Mouse (Mus musculus) CH12.LX (cell line): Measurements from ENCODE around the gene R3hdm2. TPM values are rescaled to one million over a fixed set of nuclear protein-coding genes. Genes with fewer than 3 reads are reported as not detected.

Experiments
- DNase-seq: peaks from one replicate; pipeline ENCODE4 v3.0.0-alpha.2; 2013; ENCODE audit errors: extremely low read depth
- H3K27ac ChIP-seq: 2 replicates; pipeline ENCODE4 v1.5.1; 2012; ENCODE audit warnings: low read depth, mild to moderate bottlenecking, control low read depth, moderate library complexity; ENCODE audit not compliant: insufficient read depth
- H3K27me3 ChIP-seq: replicated peaks from 2 replicates; pipeline ENCODE3; 2012; ENCODE audit warnings: inconsistent platforms
- H3K36me3 ChIP-seq, 2 experiments: replicated peaks in 1 of 2; 2 replicates each; pipeline versions ENCODE3 to v1.6.1; 2012; ENCODE audit warnings: inconsistent platforms in 1 of 2, low read length in 1 of 2, mild to moderate bottlenecking in 1 of 2, mixed read lengths in 1 of 2, moderate library complexity in 1 of 2; ENCODE audit not compliant: control insufficient read depth in 1 of 2, insufficient read depth in 1 of 2
- H3K4me1 ChIP-seq, 2 experiments: 2 replicates each; pipeline ENCODE4 v1.6.1; 2012; ENCODE audit warnings: inconsistent platforms in 1 of 2, moderate library complexity in 1 of 2; ENCODE audit not compliant: insufficient read depth in 2 of 2, control insufficient read depth in 1 of 2
- H3K4me2 ChIP-seq: 2 replicates; pipeline ENCODE4 v1.6.1; 2012; ENCODE audit warnings: low read depth, mild to moderate bottlenecking, control low read depth; ENCODE audit not compliant: poor library complexity, insufficient read depth, severe bottlenecking
- H3K4me3 ChIP-seq, 3 experiments: fragments of 150-350 bp in 1 of 3; sonication (generic) in 1 of 3; replicated peaks in 1 of 3; 2 replicates each; pipeline versions ENCODE3 to v1.5.1; 2011 to 2012; ENCODE audit warnings: low read depth in 2 of 3, low read length in 2 of 3, mild to moderate bottlenecking in 2 of 3, moderate library complexity in 2 of 3, control low read depth in 1 of 3, improper control_type of control experiment in 1 of 3, inconsistent platforms in 1 of 3, mixed read lengths in 1 of 3; ENCODE audit not compliant: poor library complexity in 1 of 3
- H3K79me2 ChIP-seq: replicated peaks from 2 replicates; pipeline ENCODE4 v1.6.1; 2012; ENCODE audit warnings: mild to moderate bottlenecking, moderate library complexity; ENCODE audit not compliant: control insufficient read depth, poor library complexity, insufficient read depth, severe bottlenecking; ENCODE audit errors: extremely low read depth
- H3K9ac ChIP-seq: 2 replicates; pipeline ENCODE4 v1.6.1; 2012; ENCODE audit warnings: low read depth, mild to moderate bottlenecking, control low read depth, moderate library complexity; ENCODE audit not compliant: insufficient read depth
- H3K9me3 ChIP-seq: replicated peaks from 2 replicates; pipeline ENCODE3; 2012; ENCODE audit warnings: low read length, inconsistent platforms, mixed read lengths
- BHLHE40 ChIP-seq: IDR thresholded peaks from 2 replicates; pipeline ENCODE4 v1.6.1; 2011; ENCODE audit warnings: mild to moderate bottlenecking, low read depth, low read length, improper control_type of control experiment
- CHD1 ChIP-seq: IDR thresholded peaks from 2 replicates; pipeline ENCODE4 v1.6.1; 2012; ENCODE audit warnings: low read depth, low read length, improper control_type of control experiment, inconsistent platforms
- CTCF ChIP-seq, 2 experiments: IDR thresholded peaks in 1 of 2; conservative IDR thresholded peaks in 1 of 2; 2 replicates each; pipeline ENCODE4 v1.5.1; 2011 to 2012; ENCODE audit warnings: low read depth in 2 of 2, low read length in 2 of 2, improper control_type of control experiment in 1 of 2, inconsistent platforms in 1 of 2, mild to moderate bottlenecking in 1 of 2, moderate library complexity in 1 of 2
- E2F4 ChIP-seq: IDR thresholded peaks from 2 replicates; pipeline ENCODE4 v1.6.1; 2011; ENCODE audit warnings: low read depth, low read length, improper control_type of control experiment; ENCODE audit not compliant: insufficient replicate concordance
- ETS1 ChIP-seq: conservative IDR thresholded peaks from 2 replicates; pipeline ENCODE4 v1.6.1; 2012; ENCODE audit warnings: low read depth, mild to moderate bottlenecking, inconsistent platforms, low read length, improper control_type of control experiment, moderate library complexity
- GABPA ChIP-seq: IDR thresholded peaks from 2 replicates; pipeline ENCODE4 v1.6.1; 2012; ENCODE audit warnings: low read depth, low read length, improper control_type of control experiment, inconsistent platforms; ENCODE audit not compliant: insufficient replicate concordance
- HCFC1 ChIP-seq: IDR thresholded peaks from 2 replicates; pipeline ENCODE4 v1.6.1; 2012; ENCODE audit warnings: low read depth, mild to moderate bottlenecking, inconsistent platforms, low read length, improper control_type of control experiment
- JUN ChIP-seq: IDR thresholded peaks from 2 replicates; pipeline ENCODE4 v1.6.1; 2011; ENCODE audit warnings: low read depth, mild to moderate bottlenecking, low read length, improper control_type of control experiment, moderate library complexity; ENCODE audit not compliant: insufficient read depth
- JUND ChIP-seq: conservative IDR thresholded peaks from 2 replicates; pipeline ENCODE4 v1.6.1; 2011; ENCODE audit warnings: low read depth, low read length, improper control_type of control experiment
- KAT2A ChIP-seq: IDR thresholded peaks from 2 replicates; pipeline ENCODE4 v1.6.1; 2012; ENCODE audit warnings: low read length, improper control_type of control experiment, inconsistent platforms; ENCODE audit not compliant: insufficient replicate concordance
- MAFK ChIP-seq: IDR thresholded peaks from 2 replicates; pipeline ENCODE4 v1.6.1; 2011; ENCODE audit warnings: low read length, improper control_type of control experiment; ENCODE audit not compliant: insufficient replicate concordance
- MAZ ChIP-seq: IDR thresholded peaks from 2 replicates; pipeline ENCODE4 v1.6.1; 2012; ENCODE audit warnings: low read depth, mild to moderate bottlenecking, inconsistent platforms, low read length, improper control_type of control experiment, moderate library complexity
- MXI1 ChIP-seq: IDR thresholded peaks from 2 replicates; pipeline ENCODE4 v1.6.1; 2011; ENCODE audit warnings: mild to moderate bottlenecking, low read depth, low read length, improper control_type of control experiment
- MYC ChIP-seq: IDR thresholded peaks from 2 replicates; pipeline ENCODE4 v1.6.1; 2011; ENCODE audit warnings: low read depth, mild to moderate bottlenecking, improper control_type of control experiment, low read length
- NELFE ChIP-seq: IDR thresholded peaks from 2 replicates; pipeline ENCODE4 v1.6.1; 2011; ENCODE audit warnings: low read depth, low read length, improper control_type of control experiment
- POLR2A ChIP-seq: IDR thresholded peaks from 2 replicates; pipeline ENCODE4 v1.6.1; 2011; ENCODE audit warnings: low read depth, mild to moderate bottlenecking, improper control_type of control experiment, low read length
- POLR2AphosphoS2 ChIP-seq: IDR thresholded peaks from 2 replicates; pipeline ENCODE4 v1.6.1; 2011; ENCODE audit warnings: low read depth, low read length, improper control_type of control experiment
- RAD21 ChIP-seq: IDR thresholded peaks from 2 replicates; pipeline ENCODE4 v1.6.1; 2011; ENCODE audit warnings: low read depth, mild to moderate bottlenecking, low read length, improper control_type of control experiment, moderate library complexity
- RCOR1 ChIP-seq: conservative IDR thresholded peaks from 2 replicates; pipeline ENCODE4 v1.6.1; 2012; ENCODE audit warnings: low read depth, mild to moderate bottlenecking, inconsistent platforms, low read length, improper control_type of control experiment
- TBP ChIP-seq: conservative IDR thresholded peaks from 2 replicates; pipeline ENCODE4 v1.6.1; 2011; ENCODE audit warnings: low read depth, low read length, improper control_type of control experiment
- TCF12 ChIP-seq: IDR thresholded peaks from 2 replicates; pipeline ENCODE4 v1.6.1; 2014; ENCODE audit warnings: low read depth, mild to moderate bottlenecking, inconsistent platforms, low read length, improper control_type of control experiment
- ZKSCAN1 ChIP-seq: IDR thresholded peaks from 2 replicates; pipeline ENCODE4 v1.6.1; 2012; ENCODE audit warnings: low read depth, inconsistent platforms, low read length, improper control_type of control experiment, borderline replicate concordance
- ZMIZ1 ChIP-seq: IDR thresholded peaks from 2 replicates; pipeline ENCODE4 v1.6.1; 2012; ENCODE audit warnings: low read depth, mild to moderate bottlenecking, inconsistent platforms, low read length, improper control_type of control experiment
- dilution Hi-C: fragments of 300-500 bp; cut with MboI; formaldehyde crosslinking; loops from 2 replicates; pipeline ENCODE4 v1.14.3; 2020; ENCODE audit warnings: low sequenced_read_pairs; ENCODE audit not compliant: extremely low pct_unique_long_range_greater_than_20kb, extremely low pct_ligation_motif_present
- in situ Hi-C: fragments of 300-500 bp; cut with MboI; formaldehyde crosslinking; loops from 3 replicates; pipeline ENCODE4 v1.14.3; 2019; ENCODE audit warnings: low sequenced_read_pairs, low pct_ligation_motif_present, low pct_unique_long_range_greater_than_20kb, mixed read lengths
- polyA plus RNA-seq: library from polyadenylated mRNA; unstranded; fragments of >175 nt; gene quantifications from 2 replicates; pipeline ENCODE4 v1.2.1, GENCODE M21; 2012; ENCODE audit warnings: low read depth; ENCODE audit not compliant: insufficient read length
- total RNA-seq, 2 experiments: library from RNA; depleted of rRNA; stranded (reverse); fragments of 300-350 nt in 1 of 2; fragments of >200 nt in 1 of 2; gene quantifications; 2 replicates each; pipeline ENCODE4 v1.2.3; 2012 to 2014

R3hdm2 gene
- total and polyA plus RNA-seq, 3 experiments: 7.0 to 23.6 (median 8.7) TPM

DNA sequence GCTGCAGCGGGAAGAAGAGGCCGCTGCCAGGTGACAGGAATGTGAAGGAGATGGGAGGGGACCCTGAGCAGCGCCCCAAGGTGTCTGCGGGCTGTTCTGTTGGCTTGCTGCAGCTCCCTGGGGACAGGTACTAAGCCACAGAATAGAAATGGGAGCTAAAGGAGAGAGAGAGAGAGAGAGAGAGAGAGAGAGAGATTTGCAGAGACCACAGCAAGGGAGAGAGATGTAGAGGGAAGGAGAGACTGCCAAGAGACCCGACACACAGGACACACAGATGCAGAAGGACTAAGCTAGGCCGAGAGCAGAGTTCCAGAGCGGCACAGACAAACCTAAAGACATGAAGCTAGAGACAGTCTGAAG, 132.2 kb downstream of the R3hdm2 start:
- dilution Hi-C loops (no loop called here), in situ Hi-C loops (no loop called here)
- Histone ChIP-seq H3K9ac (peak overlapping the region; percentile 86), H3K36me3 (peaks cover 8 to 23% of the 10 kb centered on the region in 2 experiments), H3K79me2 (no peaks in the 10 kb centered on the region), H3K4me2 (peak overlapping the region; percentile 86), H3K4me3 (peak overlapping the region; percentile 55 to 67 (median 59)), H3K27me3 (peaks cover 17% of the 10 kb centered on the region)
- no peak for DNase-seq
- TF ChIP-seq POLR2A (no peak; the same call in 1 of the 2 replicates), TBP (no peak), BHLHE40 (no peak), MXI1 (peak; percentile 7; the same call in 1 of the 2 replicates), ZMIZ1 (no peak), RCOR1 (peak; percentile 62; the same call in 1 of the 2 replicates), HCFC1 (no peak), KAT2A (0 out of 2 replicates have a peak, but pooled peaks have one; percentile 57), MAFK (no peak), POLR2AphosphoS2 (no peak), CHD1 (no peak), RAD21 (no peak), MAZ (0 out of 2 replicates have a peak, but pooled peaks have one; percentile 4), JUN (no peak), CTCF (conservative IDR thresholded peaks at IDR 0.05 in 1 of 2, IDR thresholded peaks at IDR 0.05 in 1 of 2; ENCODE audit: low read depth in 2 of 2, low read length in 2 of 2) (peak in 1 of 2 experiments; percentile 45; a peak in 1 of 4 replicates), MYC (no peak), JUND (no peak), E2F4 (no peak), ETS1 (no peak), TCF12 (no peak), NELFE (no peak), ZKSCAN1 (no peak), GABPA (no peak)
- TF ChIP-seq, all 38 proteins: peak for 5
- Histone ChIP-seq H3K9me3 (no peaks in the 10 kb centered on the region), H3K4me1 (peaks cover 30 to 67% of the 10 kb centered on the region in 2 experiments), H3K27ac (peak overlapping the region; percentile 88)
